Mouse (Mus musculus): ENCODE measurements at regions not wholly inside any gene's neighbourhood (a gene's known extent, or its start where the extent isn't known, plus 50 kb on each side); places are given as distances from the start of the nearest gene placed in this dataset.

GRCm38 (mm10) chr13:101994779-101995178 lies 226.8 kb upstream of the Pik3r1 start:
- 65% methylated on average over 3 of the region's 3 CpGs for WGBS
- no peak for ATAC-seq

GRCm38 (mm10) chr13:101995529-101995928 lies 227.5 kb upstream of the Pik3r1 start:
- Histone ChIP-seq H3K36me3 (ENCODE audit: insufficient read depth, low read length) (no peaks in the 10 kb centered on the region), H3K4me3 (ENCODE audit: low read length) (no peak overlapping the region), H3K9ac (replicated peaks; ENCODE audit: low read length) (no peak overlapping the region), H3K4me1 (ENCODE audit: insufficient read depth, low read length) (no peaks in the 10 kb centered on the region), H3K4me2 (ENCODE audit: low read depth, low read length) (no peak overlapping the region), H3K27me3 (ENCODE audit: insufficient read depth, low read length) (no peaks in the 10 kb centered on the region), H3K27ac (no peak overlapping the region), H3K9me3 (ENCODE audit: low read length) (no peaks in the 10 kb centered on the region)
- WGBS = 92% methylated on average over 2 of the region's 2 CpGs
- DNase-seq (ENCODE audit: low spot score) (no peak), ATAC-seq (no peak)
- no peak for TF ChIP-seq CTCF (IDR thresholded peaks at IDR 0.05; ENCODE audit: low read depth)

More at GRCm38 (mm10) chr13:101994779-101995178, 226.8 kb upstream of the Pik3r1 start:
- Histone ChIP-seq H3K4me1 (ENCODE audit: insufficient read depth, low read length) (no peaks in the 10 kb centered on the region), H3K27ac (no peak overlapping the region), H3K4me2 (ENCODE audit: low read depth, low read length) (no peak overlapping the region), H3K36me3 (ENCODE audit: insufficient read depth, low read length) (no peaks in the 10 kb centered on the region), H3K4me3 (ENCODE audit: low read length) (no peak overlapping the region), H3K9me3 (ENCODE audit: low read length) (no peaks in the 10 kb centered on the region), H3K27me3 (ENCODE audit: insufficient read depth, low read length) (no peaks in the 10 kb centered on the region), H3K9ac (replicated peaks; ENCODE audit: low read length) (no peak overlapping the region)
- no peak for DNase-seq (ENCODE audit: low spot score)
- TF ChIP-seq CTCF (IDR thresholded peaks at IDR 0.05; ENCODE audit: low read depth) = no peak

GRCm38 (mm10) chr13:101996144-101996543 lies 228.1 kb upstream of the Pik3r1 start:
- H3K9ac ChIP-seq (replicated peaks; ENCODE audit: low read length) = no peak overlapping the region
- WGBS = 83% methylated on average over 5 of the region's 5 CpGs
- no peaks in the 10 kb centered on the region for H3K36me3 ChIP-seq (ENCODE audit: insufficient read depth, low read length)
- TF ChIP-seq CTCF (IDR thresholded peaks at IDR 0.05; ENCODE audit: low read depth) = no peak
- H3K27ac ChIP-seq = no peak overlapping the region
- H3K4me3 ChIP-seq (ENCODE audit: low read length) = no peak overlapping the region
- no peak overlapping the region for H3K4me2 ChIP-seq (ENCODE audit: low read depth, low read length)
- DNase-seq (ENCODE audit: low spot score) = no peak
- H3K4me1 ChIP-seq (ENCODE audit: insufficient read depth, low read length) = no peaks in the 10 kb centered on the region
- ATAC-seq = no peak
- H3K9me3 ChIP-seq (ENCODE audit: low read length) = no peaks in the 10 kb centered on the region
- no peaks in the 10 kb centered on the region for H3K27me3 ChIP-seq (ENCODE audit: insufficient read depth, low read length)

- no peak overlapping the region for H3K27ac ChIP-seq
- no peak overlapping the region for H3K4me3 ChIP-seq (ENCODE audit: low read length)
- no peak overlapping the region for H3K9ac ChIP-seq (replicated peaks; ENCODE audit: low read length)
- no peaks in the 10 kb centered on the region for H3K27me3 ChIP-seq (ENCODE audit: insufficient read depth, low read length)
- H3K36me3 ChIP-seq (ENCODE audit: insufficient read depth, low read length) = no peaks in the 10 kb centered on the region
- WGBS = 91% methylated on average over 2 of the region's 2 CpGs
- H3K4me1 ChIP-seq (ENCODE audit: insufficient read depth, low read length) = no peaks in the 10 kb centered on the region
- DNase-seq (ENCODE audit: low spot score) (no peak), ATAC-seq (no peak)
- TF ChIP-seq CTCF (IDR thresholded peaks at IDR 0.05; ENCODE audit: low read depth) = no peak
- H3K4me2 ChIP-seq (ENCODE audit: low read depth, low read length) = no peak overlapping the region
- no peaks in the 10 kb centered on the region for H3K9me3 ChIP-seq (ENCODE audit: low read length)
Observed at GRCm38 (mm10) chr13:101997415-101997814, 229.4 kb upstream of the Pik3r1 start.

GRCm38 (mm10) chr13:102006565-102006964 lies 238.5 kb upstream of the Pik3r1 start:
- ATAC-seq = no peak
- H3K9me3 ChIP-seq (ENCODE audit: low read length) = no peaks in the 10 kb centered on the region
- H3K27ac ChIP-seq = no peak overlapping the region
- DNase-seq (ENCODE audit: low spot score) = no peak
- H3K27me3 ChIP-seq (ENCODE audit: insufficient read depth, low read length) = no peaks in the 10 kb centered on the region
- H3K4me1 ChIP-seq (ENCODE audit: insufficient read depth, low read length) = no peaks in the 10 kb centered on the region
- H3K9ac ChIP-seq (replicated peaks; ENCODE audit: low read length) = no peak overlapping the region
- no peak for TF ChIP-seq CTCF (IDR thresholded peaks at IDR 0.05; ENCODE audit: low read depth)
- H3K4me2 ChIP-seq (ENCODE audit: low read depth, low read length) = no peak overlapping the region
- no peak overlapping the region for H3K4me3 ChIP-seq (ENCODE audit: low read length)
- 77% methylated on average over 5 of the region's 5 CpGs for WGBS
- H3K36me3 ChIP-seq (ENCODE audit: insufficient read depth, low read length) = no peaks in the 10 kb centered on the region

GRCm38 (mm10) chr13:102011965-102012364 lies 243.9 kb upstream of the Pik3r1 start:
- Histone ChIP-seq H3K9ac (replicated peaks; ENCODE audit: low read length) (no peak overlapping the region), H3K27me3 (ENCODE audit: insufficient read depth, low read length) (no peaks in the 10 kb centered on the region), H3K27ac (no peak overlapping the region), H3K9me3 (ENCODE audit: low read length) (no peaks in the 10 kb centered on the region), H3K4me1 (ENCODE audit: insufficient read depth, low read length) (no peaks in the 10 kb centered on the region), H3K4me3 (ENCODE audit: low read length) (no peak overlapping the region), H3K36me3 (ENCODE audit: insufficient read depth, low read length) (no peaks in the 10 kb centered on the region), H3K4me2 (ENCODE audit: low read depth, low read length) (no peak overlapping the region)
- WGBS = 57% methylated on average over 2 of the region's 2 CpGs
- DNase-seq (ENCODE audit: low spot score) = no peak
- no peak for TF ChIP-seq CTCF (IDR thresholded peaks at IDR 0.05; ENCODE audit: low read depth)
- ATAC-seq = no peak

- no peaks in the 10 kb centered on the region for H3K4me1 ChIP-seq (ENCODE audit: insufficient read depth, low read length)
- H3K4me2 ChIP-seq (ENCODE audit: low read depth, low read length) = no peak overlapping the region
- H3K9ac ChIP-seq (replicated peaks; ENCODE audit: low read length) = no peak overlapping the region
- H3K36me3 ChIP-seq (ENCODE audit: insufficient read depth, low read length) = no peaks in the 10 kb centered on the region
- WGBS = 85% methylated on average over 2 of the region's 2 CpGs
- no peaks in the 10 kb centered on the region for H3K9me3 ChIP-seq (ENCODE audit: low read length)
- H3K27me3 ChIP-seq (ENCODE audit: insufficient read depth, low read length) = no peaks in the 10 kb centered on the region
- DNase-seq (ENCODE audit: low spot score) (no peak), ATAC-seq (no peak)
- TF ChIP-seq CTCF (IDR thresholded peaks at IDR 0.05; ENCODE audit: low read depth) = no peak
- no peak overlapping the region for H3K27ac ChIP-seq
- no peak overlapping the region for H3K4me3 ChIP-seq (ENCODE audit: low read length)
Observed at GRCm38 (mm10) chr13:102014514-102014913, 246.5 kb upstream of the Pik3r1 start.
